Mouse (Mus musculus) lung, adult 2 months (tissue): Measurements from ENCODE around the gene Phb2. TPM values are rescaled to one million over a fixed set of nuclear protein-coding genes. Genes with fewer than 3 reads are reported as not detected.

Experiments
- DNase-seq: peaks from one replicate; pipeline ENCODE4 v3.0.0; 2022
- H3K4me1 ChIP-seq: fragments of 200-500 bp; 2 replicates; pipeline ENCODE4 v1.6.1; 2011; ENCODE audit warnings: low read length; ENCODE audit not compliant: control insufficient read depth, insufficient read depth
- H3K4me3 ChIP-seq: fragments of 200-500 bp; replicated peaks from 2 replicates; pipeline ENCODE3; 2011; ENCODE audit warnings: low read depth, mild to moderate bottlenecking, control low read depth, low read length; ENCODE audit errors: extremely low read depth
- CTCF ChIP-seq: fragments of 200-500 bp; IDR thresholded peaks from 2 replicates; pipeline ENCODE4 v1.5.1; 2011; ENCODE audit warnings: mild to moderate bottlenecking, low read length, control low read depth; ENCODE audit not compliant: insufficient read depth
- POLR2A ChIP-seq: fragments of 200-500 bp; IDR thresholded peaks from 2 replicates; pipeline ENCODE4 v1.6.1; 2011; ENCODE audit warnings: low read depth, mild to moderate bottlenecking, control low read depth, low read length, borderline replicate concordance; ENCODE audit errors: extremely low read depth
- WGBS: fragments of 180-500 bp; shearing (Covaris S2); methylation state at CpG from one replicate; pipeline ENCODE4 v1.1.7; 2018; 5-methylcytosine and 5-hydroxymethylcytosine counted together
- polyA plus RNA-seq: library from polyadenylated mRNA; depleted of rRNA; stranded (reverse); fragments of >200 nt; gene quantifications from 2 replicates; pipeline ENCODE4 v1.2.3, GENCODE M21; 2012

Gene Phb2
- polyA plus RNA-seq, 1 experiment = 74.4 TPM

DNA sequence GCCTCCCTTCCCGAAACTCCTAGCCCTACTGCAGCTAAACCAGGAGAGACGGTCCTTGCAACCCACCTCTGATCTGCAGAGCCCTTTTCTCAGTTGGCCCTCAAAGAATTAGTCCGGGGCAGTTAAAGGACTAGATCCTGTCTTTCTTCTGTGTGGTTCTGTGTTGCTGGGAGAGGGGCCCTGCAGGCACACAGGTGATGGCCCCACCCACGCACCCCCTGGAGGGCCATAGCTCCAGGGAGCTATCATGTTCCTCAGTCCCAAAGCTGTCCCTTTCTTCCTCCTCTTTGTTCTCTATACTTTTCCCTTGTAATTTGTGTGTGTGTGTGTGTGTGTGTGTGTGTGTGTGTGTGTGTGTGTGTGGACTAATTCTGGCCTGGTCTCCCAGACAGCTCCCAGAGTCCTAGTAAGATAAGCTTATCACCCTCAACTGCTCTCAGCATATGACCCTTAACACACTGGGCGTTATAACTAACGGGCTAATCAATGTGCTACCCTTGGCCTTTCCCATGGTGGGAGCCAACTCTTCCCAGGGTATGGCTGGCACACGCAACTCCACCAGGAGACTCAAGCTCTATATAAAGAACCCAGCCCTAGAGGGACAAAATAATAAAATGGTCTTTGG is 7.3 kb downstream of the Phb2 start:
- peak; percentile 30 for DNase-seq
- 64% methylated on average over 7 of the region's 7 CpGs for WGBS
- Histone ChIP-seq H3K4me3 (peak overlapping the region; percentile 35), H3K4me1 (no peaks in the 10 kb centered on the region)
- TF ChIP-seq POLR2A (no peak), CTCF (no peak)

DNA sequence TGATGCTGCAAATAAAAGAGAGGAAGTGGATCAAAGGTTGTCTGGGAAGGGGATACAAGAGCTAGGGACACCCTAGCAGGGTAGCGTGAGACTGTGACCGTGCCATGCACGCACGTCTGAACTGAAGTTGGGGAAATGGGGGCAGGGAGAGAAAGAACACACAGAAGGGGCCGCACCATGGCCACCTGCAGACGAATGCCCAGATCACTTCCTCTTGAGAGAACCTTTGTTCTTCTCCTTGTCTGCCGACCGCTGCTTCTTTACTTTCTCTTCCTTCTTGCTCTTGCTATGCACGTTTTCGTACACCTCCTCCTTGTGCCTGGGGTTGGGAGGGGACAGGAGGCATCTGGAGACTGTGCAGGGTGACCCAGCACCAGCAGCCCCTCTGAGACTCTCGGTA is 8.8 kb downstream of the Phb2 start:
- 46% methylated on average over 11 of the region's 11 CpGs for WGBS
- no peak for DNase-seq
- no peak for TF ChIP-seq CTCF
- no peak for TF ChIP-seq POLR2A
- no peaks in the 10 kb centered on the region for H3K4me1 ChIP-seq
- no peak overlapping the region for H3K4me3 ChIP-seq

DNA sequence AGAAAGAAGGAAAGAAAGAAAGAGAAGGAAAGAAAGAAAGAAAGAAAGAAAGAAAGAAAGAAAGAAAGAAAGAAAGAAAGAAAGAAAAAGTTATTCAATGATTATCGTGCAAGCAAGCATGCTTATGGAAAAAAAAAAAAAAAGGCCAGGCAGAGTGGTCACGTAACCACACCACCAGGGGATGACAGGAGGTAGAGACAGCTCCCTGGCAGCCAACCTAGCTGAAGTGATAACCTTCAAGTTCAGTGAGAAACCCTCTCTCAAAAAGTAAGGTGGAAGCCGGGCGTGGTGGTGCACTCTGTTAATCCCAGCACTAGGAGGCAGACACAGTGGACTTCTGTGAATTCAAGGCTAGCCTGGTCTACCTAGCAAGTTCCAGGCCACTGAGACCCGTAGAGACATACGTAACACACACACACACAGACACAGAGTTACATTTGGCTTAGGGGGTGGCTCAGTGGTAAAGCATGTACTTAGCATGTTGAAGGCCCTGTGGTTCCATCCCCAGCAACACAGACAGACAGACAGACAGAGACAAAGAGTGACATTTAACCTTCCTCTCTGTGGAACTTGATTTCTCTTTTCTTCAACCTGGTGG is 10.8 kb downstream of the Phb2 start:
- WGBS = 76% methylated on average over 6 of the region's 6 CpGs
- Histone ChIP-seq H3K4me3 (no peak overlapping the region), H3K4me1 (no peaks in the 10 kb centered on the region)
- DNase-seq = no peak
- TF ChIP-seq POLR2A (no peak), CTCF (no peak)

- 49% methylated on average over 8 of the region's 8 CpGs for WGBS
- no peak for DNase-seq
- H3K4me1 ChIP-seq = no peaks in the 10 kb centered on the region
- no peak overlapping the region for H3K4me3 ChIP-seq
- TF ChIP-seq POLR2A (no peak), CTCF (no peak)
Measured at GRCm38 (mm10) chr6:124723541-124723940, 11.4 kb downstream of the Phb2 start.

DNA sequence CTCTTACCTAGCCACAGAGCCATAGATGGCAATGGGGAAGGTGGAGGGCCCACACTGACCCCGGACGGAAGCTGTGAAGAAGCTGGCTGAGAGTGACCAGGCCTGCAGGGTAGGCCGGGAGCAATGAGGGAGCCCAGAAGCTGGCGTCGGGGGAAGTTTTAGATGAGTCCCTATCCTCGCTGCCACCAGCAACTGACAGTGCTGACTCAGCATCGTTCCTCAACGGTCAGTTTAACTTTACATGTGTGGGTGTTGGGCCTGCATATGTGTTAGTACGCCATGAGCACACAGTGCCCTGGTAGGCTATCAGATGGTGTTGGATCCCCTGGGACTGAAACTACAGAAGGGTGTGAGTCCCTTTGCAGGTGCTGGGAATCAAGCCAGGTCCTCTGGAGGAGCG is 12.3 kb downstream of the Phb2 start:
- TF ChIP-seq POLR2A = no peak
- H3K4me3 ChIP-seq = no peak overlapping the region
- 88% methylated on average over 10 of the region's 10 CpGs for WGBS
- no peak for DNase-seq
- no peaks in the 10 kb centered on the region for H3K4me1 ChIP-seq

- no peak overlapping the region for H3K4me3 ChIP-seq
- no peaks in the 10 kb centered on the region for H3K4me1 ChIP-seq
- no peak for DNase-seq
- no peak for TF ChIP-seq CTCF
- TF ChIP-seq POLR2A = no peak
- WGBS = 82% methylated on average over 10 of the region's 10 CpGs
Measured at GRCm38 (mm10) chr6:124728621-124729020, 16.5 kb downstream of the Phb2 start.

- peak overlapping the region; percentile 14 for H3K4me3 ChIP-seq
- TF ChIP-seq CTCF = no peak
- TF ChIP-seq POLR2A = no peak
- no peaks in the 10 kb centered on the region for H3K4me1 ChIP-seq
- WGBS = 65% methylated on average over 8 of the region's 8 CpGs
- no peak for DNase-seq
Measured at GRCm38 (mm10) chr6:124729850-124730705, 17.9 kb downstream of the Phb2 start.

- Histone ChIP-seq H3K4me1 (no peaks in the 10 kb centered on the region), H3K4me3 (peak overlapping the region; percentile 19)
- WGBS = 84% methylated on average over 7 of the region's 7 CpGs
- no peak for TF ChIP-seq CTCF
- no peak for TF ChIP-seq POLR2A
- no peak for DNase-seq
Measured at GRCm38 (mm10) chr6:124731038-124731437, 18.9 kb downstream of the Phb2 start.

GRCm38 (mm10) chr6:124732476-124733370 is 20.6 kb downstream of the Phb2 start:
- DNase-seq = peak; percentile 36
- peak; percentile 47; the same call in 1 of the 2 replicates for TF ChIP-seq POLR2A
- TF ChIP-seq CTCF = no peak
- peak overlapping the region; percentile 40 for H3K4me3 ChIP-seq
- WGBS = 47% methylated on average over 19 of the region's 19 CpGs
- H3K4me1 ChIP-seq = no peaks in the 10 kb centered on the region

DNA sequence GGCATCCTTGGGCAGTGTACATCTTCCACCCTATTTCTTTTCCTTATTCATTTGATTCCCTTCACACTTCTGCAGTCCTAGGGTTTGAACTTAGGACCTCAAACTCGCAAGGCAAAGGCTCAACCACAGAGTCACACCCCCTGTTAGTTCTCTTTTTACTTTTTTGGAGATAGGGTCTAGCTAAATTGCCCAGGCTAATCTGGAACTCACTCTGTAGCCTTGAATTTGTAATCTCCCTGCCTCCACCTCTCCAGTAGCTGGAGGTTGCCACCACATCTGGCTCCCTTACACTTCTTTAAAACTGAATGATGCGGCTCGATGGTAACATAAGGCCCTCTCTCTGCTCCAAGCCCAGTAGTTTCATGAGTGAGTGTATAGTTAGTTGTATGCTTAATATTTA is 22.3 kb downstream of the Phb2 start:
- TF ChIP-seq POLR2A (no peak), CTCF (no peak)
- WGBS = 86% methylated on average over 3 of the region's 3 CpGs
- no peak for DNase-seq
- Histone ChIP-seq H3K4me3 (no peak overlapping the region), H3K4me1 (no peaks in the 10 kb centered on the region)
